In genomic region chr2:152450241-152450640, GRCm38 (mm10) we compare ENCODE assay signal across 9 mouse cellular contexts. TPM values are rescaled to one million over a fixed set of nuclear protein-coding genes. Genes with fewer than 3 reads are reported as not detected.
DNase-seq lines count a peak whose midpoint lies in the region; ATAC-seq and TF ChIP-seq lines count a peak whose summit lies in the region.
"Had no signal": no experiment of that assay in that cellular context is flagged by ENCODE, and none has a peak within 500 bp of the region (broad histone marks: within the 10 kb centered on the region; RNA-seq: fewer than 3 reads in every experiment).

No protein-coding gene starts in this region.

- no peak overlapping the region for H3K27ac ChIP-seq in heart, adult 2 months
- no peak overlapping the region for H3K27ac ChIP-seq in heart, embryonic 12.5 days (ENCODE audit: poor library complexity, severe bottlenecking)
- H3K27ac ChIP-seq in cortical plate, adult 2 months (ENCODE audit: insufficient read depth, low read length), result no peak overlapping the region
- no peak overlapping the region for H3K27ac ChIP-seq in lung, postnatal 0 days (ENCODE audit: low read length)
- H3K27ac ChIP-seq: limb, embryonic 12.5 days had no signal

- intact Hi-C loops in heart, adult 2 months (cut with DNase I), result loop anchor here (5.0 kb wide), 2 partner anchors 92 to 137 kb away; partner anchors contain the start of gene Defb29

- DNase-seq in heart, adult 2 months, result peak; percentile 20 to 51
- peak; percentile 61 for DNase-seq in 416B (ENCODE audit: low read depth)
- peak; percentile 65 for DNase-seq in ZHBTc4 (ENCODE audit: low read depth, low spot score)
- DNase-seq in kidney, postnatal 36 days, result peak; percentile 51 to 84
- DNase-seq in lung, postnatal 0 days (ENCODE audit: low spot score), result peak; percentile 35
- peak; percentile 11 for DNase-seq in spleen, adult 12 weeks (ENCODE audit: low spot score)

- 3% methylated on average over 5 of the region's 5 CpGs for WGBS in heart, adult 2 months
- WGBS in heart, embryonic 12.5 days, result 4% methylated on average over 5 of the region's 5 CpGs
- 1% methylated on average over 5 of the region's 5 CpGs for whole genome bisulfite sequencing in lung, postnatal 0 days

- no peaks in the 10 kb centered on the region for H3K27me3 ChIP-seq in heart, adult 2 months (ENCODE audit: control insufficient read depth, insufficient read depth, low read length)
- H3K27me3 ChIP-seq in heart, embryonic 12.5 days (replicated peaks), result 0 out of 2 replicates have a peak, but pooled peaks cover 5% of the 10 kb centered on the region
- no peaks in the 10 kb centered on the region for H3K27me3 ChIP-seq in lung, postnatal 0 days (replicated peaks; ENCODE audit: insufficient read depth, low read length)
- H3K27me3 ChIP-seq: limb, embryonic 12.5 days had no signal

- no peak for TF ChIP-seq POLR2A in heart, adult 2 months (IDR thresholded peaks at IDR 0.05; ENCODE audit: insufficient read depth, low read depth, low read length)
- no peak for TF ChIP-seq POLR2A in cortical plate, adult 2 months (IDR thresholded peaks at IDR 0.05; ENCODE audit: extremely low read depth, insufficient read depth, low read length)

- no peak for ATAC-seq in heart, embryonic 12.5 days (ENCODE audit: insufficient number of reproducible peaks, low FRiP score)
- no peak for ATAC-seq in lung, postnatal 0 days

- no peaks in the 10 kb centered on the region for H3K36me3 ChIP-seq in heart, adult 2 months (ENCODE audit: control insufficient read depth, insufficient read depth, low read length)
- H3K36me3 ChIP-seq in heart, embryonic 12.5 days, result no peaks in the 10 kb centered on the region
- no peaks in the 10 kb centered on the region for H3K36me3 ChIP-seq in lung, postnatal 0 days (ENCODE audit: insufficient read depth, low read length)
- H3K36me3 ChIP-seq: limb, embryonic 12.5 days had no signal

- no peak overlapping the region for H3K9ac ChIP-seq in heart, adult 2 months (ENCODE audit: low read depth, low read length)
- no peak overlapping the region for H3K9ac ChIP-seq in heart, embryonic 12.5 days
- H3K9ac ChIP-seq in lung, postnatal 0 days (replicated peaks; ENCODE audit: low read depth), result no peak overlapping the region
- H3K9ac ChIP-seq: limb, embryonic 12.5 days had no signal

- TF ChIP-seq CTCF in heart, adult 2 months (IDR thresholded peaks at IDR 0.05), result peak; percentile 67
- TF ChIP-seq CTCF in cortical plate, adult 2 months (IDR thresholded peaks at IDR 0.05; ENCODE audit: extremely low read depth, insufficient read depth, low read length), result peak; percentile 65
- peak; percentile 72 for TF ChIP-seq CTCF in lung, postnatal 0 days (IDR thresholded peaks at IDR 0.05)

- no peaks in the 10 kb centered on the region for H3K9me3 ChIP-seq in heart, embryonic 12.5 days (replicated peaks)
- no peaks in the 10 kb centered on the region for H3K9me3 ChIP-seq in lung, postnatal 0 days (ENCODE audit: low read length)
- H3K9me3 ChIP-seq: limb, embryonic 12.5 days had no signal

- TF ChIP-seq EP300 in heart, adult 2 months (IDR thresholded peaks at IDR 0.05; ENCODE audit: insufficient read depth, low read depth, low read length), result no peak
- TF ChIP-seq EP300 in lung, postnatal 0 days (IDR thresholded peaks at IDR 0.05), result no peak

- no peak overlapping the region for H3K4me2 ChIP-seq in heart, embryonic 12.5 days
- H3K4me2 ChIP-seq in lung, postnatal 0 days (replicated peaks; ENCODE audit: low read depth, low read length), result no peak overlapping the region
- H3K4me2 ChIP-seq: limb, embryonic 12.5 days had no signal

- H3K4me1 ChIP-seq in heart, adult 2 months (ENCODE audit: control insufficient read depth, insufficient read depth, low read length), result no peaks in the 10 kb centered on the region
- peaks cover 26% of the 10 kb centered on the region for H3K4me1 ChIP-seq in heart, embryonic 12.5 days (replicated peaks)
- no peaks in the 10 kb centered on the region for H3K4me1 ChIP-seq in cortical plate, adult 2 months (ENCODE audit: control insufficient read depth, insufficient read depth, low read length)
- H3K4me1 ChIP-seq in lung, postnatal 0 days (ENCODE audit: insufficient read depth, low read depth, low read length), result no peaks in the 10 kb centered on the region

- no peak overlapping the region for H3K4me3 ChIP-seq in heart, adult 2 months
- no peak overlapping the region for H3K4me3 ChIP-seq in heart, embryonic 12.5 days
- no peak overlapping the region for H3K4me3 ChIP-seq in cortical plate, adult 2 months (ENCODE audit: insufficient read depth, low read length)
- no peak overlapping the region for H3K4me3 ChIP-seq in lung, postnatal 0 days (ENCODE audit: low read depth, low read length)
- H3K4me3 ChIP-seq: limb, embryonic 12.5 days had no signal

- no peaks in the 10 kb centered on the region for H3K79me2 ChIP-seq in heart, adult 2 months (replicated peaks; ENCODE audit: control insufficient read depth, insufficient read depth, low read length)

RNA-seq across cellular contexts. Expression of gene Defb23, which starts 14.2 kb away (rescaled TPM):
- total RNA-seq in heart, adult 2 months (2021), result not detected
- not detected in 2 replicates for polyA plus RNA-seq in heart, adult 2 months (2012; rRNA removed)
- polyA plus RNA-seq in heart, embryonic 12.5 days (2016; fragmentation: Nextera tagmentation; extraction: Ambion mirVana), result not detected in 2 replicates
- polyA plus RNA-seq in cortical plate, adult 2 months (2012; rRNA removed), result not detected in 2 replicates
- polyA plus RNA-seq in lung, postnatal 0 days (2015; fragmentation: Nextera tagmentation; extraction: Ambion mirVana), result not detected in 2 replicates
- polyA plus RNA-seq: limb, embryonic 12.5 days had no signal

RNA-seq across cellular contexts. Expression of gene Defb20, which starts 26.6 kb away (rescaled TPM):
- total RNA-seq in heart, adult 2 months (2021), result not detected
- polyA plus RNA-seq in heart, adult 2 months (2012; rRNA removed), result not detected in 2 replicates
- not detected in 2 replicates for polyA plus RNA-seq in heart, embryonic 12.5 days (2016; fragmentation: Nextera tagmentation; extraction: Ambion mirVana)
- polyA plus RNA-seq in cortical plate, adult 2 months (2012; rRNA removed), result 0.56 TPM in 1 of 2 replicates, not detected in the other
- polyA plus RNA-seq in lung, postnatal 0 days (2015; fragmentation: Nextera tagmentation; extraction: Ambion mirVana), result not detected in 2 replicates
- polyA plus RNA-seq: limb, embryonic 12.5 days had no signal

RNA-seq across cellular contexts. Expression of gene 6820408C15Rik, which starts 34.9 kb away (rescaled TPM):
- 1 to 10 TPM; 1.5 to 2.4 TPM for total RNA-seq in heart, adult 2 months (2021)
- polyA plus RNA-seq in heart, adult 2 months (2012; rRNA removed), result 2.5 and 4.0 TPM in 2 replicates
- 1.7 and 2.1 TPM in 2 replicates for polyA plus RNA-seq in heart, embryonic 12.5 days (2016; fragmentation: Nextera tagmentation; extraction: Ambion mirVana)
- 2.8 and 3.7 TPM in 2 replicates for polyA plus RNA-seq in cortical plate, adult 2 months (2012; rRNA removed)
- polyA plus RNA-seq in lung, postnatal 0 days (2015; fragmentation: Nextera tagmentation; extraction: Ambion mirVana), result 10.7 and 14.6 TPM in 2 replicates

RNA-seq across cellular contexts. Expression of gene Zcchc3, which starts 35.4 kb away (rescaled TPM):
- total RNA-seq in heart, adult 2 months (2021), result 1 to 10 TPM; 6.7 to 9.1 TPM
- polyA plus RNA-seq in heart, adult 2 months (2012; rRNA removed), result 4.0 and 5.5 TPM in 2 replicates
- 61.4 and 64.9 TPM in 2 replicates for polyA plus RNA-seq in heart, embryonic 12.5 days (2016; fragmentation: Nextera tagmentation; extraction: Ambion mirVana)
- polyA plus RNA-seq in cortical plate, adult 2 months (2012; rRNA removed), result 6.5 and 7.1 TPM in 2 replicates
- polyA plus RNA-seq in lung, postnatal 0 days (2015; fragmentation: Nextera tagmentation; extraction: Ambion mirVana), result 17.3 TPM in 2 replicates

RNA-seq across cellular contexts. Expression of gene Defb22, which starts 39.7 kb away (rescaled TPM):
- total RNA-seq in heart, adult 2 months (2021), result not detected
- polyA plus RNA-seq in heart, adult 2 months (2012; rRNA removed), result not detected in 2 replicates
- not detected in 2 replicates for polyA plus RNA-seq in heart, embryonic 12.5 days (2016; fragmentation: Nextera tagmentation; extraction: Ambion mirVana)
- polyA plus RNA-seq in cortical plate, adult 2 months (2012; rRNA removed), result not detected in 2 replicates
- polyA plus RNA-seq in lung, postnatal 0 days (2015; fragmentation: Nextera tagmentation; extraction: Ambion mirVana), result not detected in 2 replicates
- polyA plus RNA-seq: limb, embryonic 12.5 days had no signal

Comparison
In these comparisons a context has a peak if more than half of its experiments do, and no peak if none do; other contexts are left out.
1. DNase-seq: peak in every context shown above with its lines; median percentile 68 in kidney, postnatal 36 days; 65 in ZHBTc4; 61 in 416B; 36 in heart, adult 2 months; 35 in lung, postnatal 0 days; 11 in spleen, adult 12 weeks.